Mouse (Mus musculus) G1E (cell line): Measurements from ENCODE around the gene Jmjd1c.

Experiments used
- CTCF ChIP-seq: IDR thresholded peaks from 2 replicates; pipeline ENCODE4 v1.5.1; 2012; ENCODE audit warnings: low read depth, low read length, inconsistent platforms, mixed read lengths
- POLR2AphosphoS5 ChIP-seq: IDR thresholded peaks from 2 replicates; pipeline ENCODE4 v1.6.1; 2012; ENCODE audit warnings: low read depth, low read length, inconsistent platforms; ENCODE audit not compliant: insufficient replicate concordance
- TAL1 ChIP-seq: conservative IDR thresholded peaks from 2 replicates; pipeline ENCODE4 v1.6.1; 2012; ENCODE audit warnings: low read depth, low read length, inconsistent platforms, mixed read lengths

DNA sequence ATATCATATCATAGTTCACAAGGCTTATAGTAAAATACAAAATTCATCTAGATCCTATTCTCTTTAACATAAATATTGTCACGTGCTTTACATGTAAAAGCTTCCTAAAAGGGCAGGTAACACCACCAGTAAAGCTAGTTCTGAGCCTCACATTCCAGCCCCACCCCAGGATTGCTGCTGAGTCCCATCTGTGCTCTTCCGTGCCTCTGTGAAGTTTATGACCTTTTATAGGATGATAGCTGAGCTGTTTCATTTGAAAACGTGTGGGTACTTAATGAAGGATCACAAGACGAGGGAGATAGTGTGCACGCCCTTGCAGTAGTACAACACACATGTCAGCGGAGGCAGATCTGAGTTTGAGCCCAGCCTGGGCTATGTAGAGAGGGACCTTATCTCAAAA lies 134.5 kb downstream of the Jmjd1c start:
- TF ChIP-seq CTCF, result no peak
- TF ChIP-seq POLR2AphosphoS5, result no peak
- no peak for TF ChIP-seq TAL1
